Mouse (Mus musculus): ENCODE results near the gene Klk1b4. TPM values are rescaled to one million over a fixed set of nuclear protein-coding genes. Genes with fewer than 3 reads are reported as not detected.
"Not testable (repeated sequence)": the region's sequence is repeated elsewhere in the genome, so short reads cannot be mapped to it uniquely, and the experiment has no call there.

Klk1b4 gene
- polyA plus RNA-seq, 1 experiment from 2014 or later: not detected

- WGBS: 60% methylated on average over 1 of the region's 1 CpGs
- Histone ChIP-seq H3K27ac (no peak overlapping the region), H3K9ac (no peak overlapping the region), H3K27me3 (replicated peaks) (no peaks in the 10 kb centered on the region), H3K9me3 (no peaks in the 10 kb centered on the region), H3K4me1 (peaks cover 6% of the 10 kb centered on the region), H3K4me2 (no peak overlapping the region), H3K36me3 (replicated peaks) (no peaks in the 10 kb centered on the region), H3K4me3 (no peak overlapping the region)
- ATAC-seq (replicated peaks): no peak
Observed at GRCm38 (mm10) chr7:44240712-44241111, 33.5 kb downstream of the Klk1b4 start.

- 74% methylated on average over 2 of the region's 2 CpGs for WGBS
- Histone ChIP-seq H3K4me2 (no peak overlapping the region), H3K4me3 (no peak overlapping the region), H3K9me3 (no peaks in the 10 kb centered on the region), H3K27me3 (replicated peaks) (no peaks in the 10 kb centered on the region), H3K4me1 (peaks cover 7% of the 10 kb centered on the region), H3K9ac (no peak overlapping the region), H3K27ac (no peak overlapping the region), H3K36me3 (replicated peaks) (no peaks in the 10 kb centered on the region)
- no peak for ATAC-seq (replicated peaks)
Observed at GRCm38 (mm10) chr7:44241163-44241562, 33.9 kb downstream of the Klk1b4 start.

- Histone ChIP-seq H3K27ac (no peak overlapping the region), H3K4me1 (peaks cover 20% of the 10 kb centered on the region), H3K9me3 (no peaks in the 10 kb centered on the region), H3K27me3 (replicated peaks) (no peaks in the 10 kb centered on the region), H3K9ac (no peak overlapping the region), H3K4me3 (no peak overlapping the region), H3K36me3 (replicated peaks) (peaks cover 2% of the 10 kb centered on the region; the same call in 1 of the 2 replicates), H3K4me2 (no peak overlapping the region)
- no peak for ATAC-seq (replicated peaks)
- WGBS: 70% methylated on average over 1 of the region's 1 CpGs
Observed at GRCm38 (mm10) chr7:44244080-44244479, 36.8 kb downstream of the Klk1b4 start.

GRCm38 (mm10) chr7:44246055-44246983, 39.1 kb downstream of the Klk1b4 start, which contains the start of the genes 1700028J19Rik and 2410002F23Rik:
TSS of gene 1700028J19Rik (minus strand) at chr7:44246695.
TSS of gene 2410002F23Rik (plus strand) at chr7:44246722.
- WGBS: under 1% methylated on average over 62 of the region's 62 CpGs
- peak within 1 kb of the TSS; percentile 98 for H3K27ac ChIP-seq

GRCm38 (mm10) chr7:44246984-44247470, 39.8 kb downstream of the Klk1b4 start:
- Histone ChIP-seq H3K9me3 (no peaks in the 10 kb centered on the region), H3K36me3 (replicated peaks) (peaks cover 22% of the 10 kb centered on the region), H3K4me2 (peak overlapping the region; percentile 70), H3K27ac (peak overlapping the region; percentile 98), H3K27me3 (replicated peaks) (no peaks in the 10 kb centered on the region), H3K9ac (peak overlapping the region; percentile 93), H3K4me1 (peaks cover 23% of the 10 kb centered on the region), H3K4me3 (peak overlapping the region; percentile 94)
- peak; percentile 41 for ATAC-seq (replicated peaks)
- under 1% methylated on average over 23 of the region's 23 CpGs for WGBS

More at GRCm38 (mm10) chr7:44246055-44246983, 39.1 kb downstream of the Klk1b4 start, which contains the start of the genes 1700028J19Rik and 2410002F23Rik:
- Histone ChIP-seq H3K4me2 (peak within 1 kb of the TSS; percentile 70), H3K9ac (peak within 1 kb of the TSS; percentile 93), H3K4me3 (peak within 1 kb of the TSS; percentile 94), H3K27me3 (replicated peaks) (no peaks in the 10 kb centered on the region), H3K36me3 (replicated peaks) (peaks cover 22% of the 10 kb centered on the region), H3K4me1 (peaks cover 23% of the 10 kb centered on the region), H3K9me3 (no peaks in the 10 kb centered on the region)
- peak; percentile 87 for ATAC-seq (replicated peaks)

GRCm38 (mm10) chr7:44247971-44248370, 40.7 kb downstream of the Klk1b4 start:
- Histone ChIP-seq H3K4me2 (peak overlapping the region; percentile 70), H3K4me1 (peaks cover 23% of the 10 kb centered on the region), H3K27me3 (replicated peaks) (no peaks in the 10 kb centered on the region), H3K4me3 (peak overlapping the region; percentile 94), H3K9me3 (no peaks in the 10 kb centered on the region), H3K36me3 (replicated peaks) (peaks cover 32% of the 10 kb centered on the region), H3K27ac (no peak overlapping the region), H3K9ac (peak overlapping the region; percentile 93; the same call in 1 of the 2 replicates)
- WGBS: 94% methylated on average over 2 of the region's 2 CpGs
- ATAC-seq (replicated peaks): no peak

GRCm38 (mm10) chr7:44249248-44249647, 42.0 kb downstream of the Klk1b4 start:
- 89% methylated on average over 4 of the region's 4 CpGs for WGBS
- H3K9me3 ChIP-seq: no peaks in the 10 kb centered on the region
- peaks cover 34% of the 10 kb centered on the region for H3K36me3 ChIP-seq (replicated peaks)
- no peak for ATAC-seq (replicated peaks)
- H3K4me3 ChIP-seq: no peak overlapping the region
- H3K27me3 ChIP-seq (replicated peaks): no peaks in the 10 kb centered on the region
- no peak overlapping the region for H3K27ac ChIP-seq
- peaks cover 23% of the 10 kb centered on the region for H3K4me1 ChIP-seq
- H3K4me2 ChIP-seq: no peak overlapping the region
- H3K9ac ChIP-seq: no peak overlapping the region

GRCm38 (mm10) chr7:44250732-44251275, 43.6 kb downstream of the Klk1b4 start:
- H3K27me3 ChIP-seq (replicated peaks); H3K27ac ChIP-seq; H3K4me2 ChIP-seq; ATAC-seq (replicated peaks); H3K9me3 ChIP-seq; H3K9ac ChIP-seq; H3K4me3 ChIP-seq: not testable (repeated sequence)
- Histone ChIP-seq H3K4me1 (peaks cover 16% of the 10 kb centered on the region), H3K36me3 (replicated peaks) (peaks cover 34% of the 10 kb centered on the region)
- 92% methylated on average over 17 of the region's 17 CpGs for WGBS

GRCm38 (mm10) chr7:44253023-44253616, 45.9 kb downstream of the Klk1b4 start:
- Histone ChIP-seq H3K4me3 (no peak overlapping the region), H3K9me3 (no peaks in the 10 kb centered on the region), H3K27ac (no peak overlapping the region), H3K4me1 (peaks cover 11% of the 10 kb centered on the region), H3K27me3 (replicated peaks) (no peaks in the 10 kb centered on the region), H3K4me2 (no peak overlapping the region), H3K9ac (no peak overlapping the region), H3K36me3 (replicated peaks) (peaks cover 34% of the 10 kb centered on the region)
- no peak for ATAC-seq (replicated peaks)
- 71% methylated on average over 15 of the region's 15 CpGs for WGBS

GRCm38 (mm10) chr7:44254930-44255329, 47.7 kb downstream of the Klk1b4 start:
- H3K4me3 ChIP-seq: no peak overlapping the region
- H3K4me2 ChIP-seq: no peak overlapping the region
- no peaks in the 10 kb centered on the region for H3K9me3 ChIP-seq
- H3K27ac ChIP-seq: no peak overlapping the region
- WGBS: 82% methylated on average over 6 of the region's 6 CpGs
- no peaks in the 10 kb centered on the region; the same call in 1 of the 2 replicates for H3K4me1 ChIP-seq
- H3K36me3 ChIP-seq (replicated peaks): peaks cover 24% of the 10 kb centered on the region
- no peaks in the 10 kb centered on the region for H3K27me3 ChIP-seq (replicated peaks)
- no peak overlapping the region for H3K9ac ChIP-seq
- ATAC-seq (replicated peaks): no peak

GRCm38 (mm10) chr7:44257278-44257677, 50.0 kb downstream of the Klk1b4 start, which contains the start of gene Acp4:
TSS of gene Acp4 (minus strand) at chr7:44257378.
- Histone ChIP-seq H3K4me2 (no peak within 1 kb of the TSS), H3K27me3 (replicated peaks) (no peaks in the 10 kb centered on the region), H3K9me3 (no peaks in the 10 kb centered on the region), H3K4me1 (no peaks in the 10 kb centered on the region; the same call in 1 of the 2 replicates), H3K27ac (no peak within 1 kb of the TSS), H3K36me3 (replicated peaks) (peaks cover 9% of the 10 kb centered on the region), H3K4me3 (no peak within 1 kb of the TSS), H3K9ac (no peak within 1 kb of the TSS)
- WGBS: 88% methylated on average over 4 of the region's 4 CpGs
- ATAC-seq (replicated peaks): no peak

- no peaks in the 10 kb centered on the region for H3K36me3 ChIP-seq (replicated peaks)
- H3K4me2 ChIP-seq: no peak overlapping the region
- WGBS: 71% methylated on average over 6 of the region's 6 CpGs
- no peak for ATAC-seq (replicated peaks)
- no peak overlapping the region for H3K4me3 ChIP-seq
- no peaks in the 10 kb centered on the region for H3K27me3 ChIP-seq (replicated peaks)
- H3K9me3 ChIP-seq: no peaks in the 10 kb centered on the region
- peaks cover 7% of the 10 kb centered on the region for H3K4me1 ChIP-seq
- no peak overlapping the region for H3K9ac ChIP-seq
- H3K27ac ChIP-seq: no peak overlapping the region
Observed at GRCm38 (mm10) chr7:44260410-44260809, 53.2 kb downstream of the Klk1b4 start.
